Mouse (Mus musculus): Measurements from ENCODE around the gene Htr2c. TPM values are rescaled to one million over a fixed set of nuclear protein-coding genes. Genes with fewer than 3 reads are reported as not detected.

Gene Htr2c
- total RNA-seq (2021), result 10 to 100 TPM in 1 of 2 experiments, 1 to 10 TPM in 1; 6.0 to 15.5 TPM

- DNase-seq, result no peak
- intact Hi-C loops (cut with DNase I), result no loop called here
Observed at GRCm38 (mm10) chrX:146962258-146962913, at the start of gene Htr2c. TSS of gene Htr2c (plus strand) at chrX:146962513.

GRCm38 (mm10) chrX:146928251-146928650, 34.1 kb upstream of the Htr2c start:
- no peak for DNase-seq
- intact Hi-C loops (cut with DNase I), result no loop called here

GRCm38 (mm10) chrX:146936332-146936731, 26.0 kb upstream of the Htr2c start:
- intact Hi-C loops (cut with DNase I), result no loop called here
- no peak for DNase-seq

- DNase-seq, result no peak
- intact Hi-C loops (cut with DNase I), result no loop called here
Observed at GRCm38 (mm10) chrX:146946216-146946886, 16.0 kb upstream of the Htr2c start.

GRCm38 (mm10) chrX:146946996-146947395, 15.3 kb upstream of the Htr2c start:
- intact Hi-C loops (cut with DNase I), result no loop called here
- DNase-seq, result no peak

GRCm38 (mm10) chrX:146958608-146959007, 3.7 kb upstream of the Htr2c start:
- intact Hi-C loops (cut with DNase I), result no loop called here
- no peak for DNase-seq

GRCm38 (mm10) chrX:146959960-146960359, 2.4 kb upstream of the Htr2c start:
- intact Hi-C loops (cut with DNase I), result no loop called here
- DNase-seq, result no peak

GRCm38 (mm10) chrX:146962914-146963547, 718 bp downstream of the Htr2c start:
- peak; percentile 13 for DNase-seq
- intact Hi-C loops (cut with DNase I), result no loop called here

- DNase-seq, result no peak
Observed at GRCm38 (mm10) chrX:146979931-146980330, 17.6 kb downstream of the Htr2c start.

GRCm38 (mm10) chrX:147055730-147056129, 93.4 kb downstream of the Htr2c start:
- intact Hi-C loops (cut with DNase I), result no loop called here

More at GRCm38 (mm10) chrX:146979931-146980330, 17.6 kb downstream of the Htr2c start:
- intact Hi-C loops (cut with DNase I), result no loop called here

GRCm38 (mm10) chrX:147071622-147072021, 109.3 kb downstream of the Htr2c start:
- intact Hi-C loops (cut with DNase I), result no loop called here
- DNase-seq, result no peak

More at GRCm38 (mm10) chrX:147055730-147056129, 93.4 kb downstream of the Htr2c start:
- no peak for DNase-seq

GRCm38 (mm10) chrX:147119155-147119554, 156.8 kb downstream of the Htr2c start:
- intact Hi-C loops (cut with DNase I), result no loop called here
- no peak for DNase-seq

GRCm38 (mm10) chrX:147215251-147215650, 252.9 kb downstream of the Htr2c start:
- DNase-seq, result no peak
- intact Hi-C loops (cut with DNase I), result no loop called here

- no peak for DNase-seq
- intact Hi-C loops (cut with DNase I), result no loop called here
Observed at GRCm38 (mm10) chrX:147217382-147218013, 255.2 kb downstream of the Htr2c start.

- DNase-seq, result no peak
- intact Hi-C loops (cut with DNase I), result no loop called here
Observed at GRCm38 (mm10) chrX:147238806-147239542, 276.7 kb downstream of the Htr2c start.

Small RNAs within 50 kb of the gene (microRNA-seq; reads per million reads assigned to microRNA genes)
- 0.90 reads per million for gene Gm22650
- not detected for gene Gm24627
- 41.2 reads per million, percentile 43 among the genes with 10 or more reads in this experiment for gene Mir1264
- gene Mir1298, result 1,024 reads per million, percentile 76 among the genes with 10 or more reads in this experiment
- 0.90 reads per million for gene Mir1912
- 77.7 reads per million, percentile 48 among the genes with 10 or more reads in this experiment for gene Mir448
- 12.6 reads per million, percentile 29 among the genes with 10 or more reads in this experiment for gene Mir764

Measured in left cerebral cortex, postnatal 4 days (tissue).